Mouse (Mus musculus) pancreas, adult 10 weeks (tissue): Measurements from ENCODE around the gene Sbds. TPM values are rescaled to one million over a fixed set of nuclear protein-coding genes. Genes with fewer than 3 reads are reported as not detected.

ENCODE experiments used
- polyA plus RNA-seq: library from polyadenylated mRNA; stranded (reverse); fragments of 350-450 nt; fragmentation: Illumina TruSeq; extraction: RNeasy Lipid Tissue Mini Kit (QIAGEN cat#74804); gene quantifications from one replicate; pipeline ENCODE4 v1.2.3, GENCODE M21; 2015; ENCODE audit warnings: low read depth, low replicate concordance; ENCODE audit not compliant: insufficient read depth

The Sbds gene
- polyA plus RNA-seq: 19.0 TPM

GRCm38 (mm10) chr5:130255017-130255720 is at the start of gene Sbds, which contains the start of gene Tyw1:
Gene Sbds, minus strand, starts transcription at chr5:130255530.
Gene Tyw1, plus strand, starts transcription at chr5:130255619.

GRCm38 (mm10) chr5:130216781-130217180 is 38.5 kb downstream of the Sbds start, which contains the start of gene Tmem248:
Gene Tmem248, plus strand, starts transcription at chr5:130217081.

Other genes with a start within 250 kb of the Sbds start
- gene Asl, start 226.3 kb downstream of the Sbds start, polyA plus RNA-seq: 10.3 TPM
- gene Crcp, start 226.2 kb downstream of the Sbds start, polyA plus RNA-seq: 5.2 TPM
- gene Tpst1, start 182.2 kb downstream of the Sbds start, polyA plus RNA-seq: 10.3 TPM
- 0.96 TPM for gene Kctd7, start 110.7 kb downstream of the Sbds start, polyA plus RNA-seq
- gene Rabgef1, start 83.7 kb downstream of the Sbds start, polyA plus RNA-seq: 6.7 TPM
- 17.0 TPM for gene Tmem248, start 38.4 kb downstream of the Sbds start, polyA plus RNA-seq
- gene Tyw1, start 89 bp upstream of the Sbds start, polyA plus RNA-seq: 2.7 TPM
- not detected for gene Caln1, start 113.9 kb upstream of the Sbds start, polyA plus RNA-seq
- gene A330070K13Rik, start 129.1 kb upstream of the Sbds start, polyA plus RNA-seq: not detected